Mouse (Mus musculus) G1E (cell line): ENCODE data around the gene Pcdh15.

Experiments
- CTCF ChIP-seq: IDR thresholded peaks from 2 replicates; pipeline ENCODE4 v1.5.1; 2012; ENCODE audit warnings: low read depth, low read length, inconsistent platforms, mixed read lengths
- GATA1 ChIP-seq: IDR thresholded peaks from 2 replicates; pipeline ENCODE4 v1.6.1; 2012; ENCODE audit warnings: borderline replicate concordance, low read length, inconsistent platforms, mixed read lengths
- GATA2 ChIP-seq: IDR thresholded peaks from 2 replicates; pipeline ENCODE4 v1.6.1; 2012; ENCODE audit warnings: low read depth, low read length, inconsistent platforms, borderline replicate concordance
- POLR2AphosphoS5 ChIP-seq: IDR thresholded peaks from 2 replicates; pipeline ENCODE4 v1.6.1; 2012; ENCODE audit warnings: low read depth, low read length, inconsistent platforms; ENCODE audit not compliant: insufficient replicate concordance
- TAL1 ChIP-seq: conservative IDR thresholded peaks from 2 replicates; pipeline ENCODE4 v1.6.1; 2012; ENCODE audit warnings: low read depth, low read length, inconsistent platforms, mixed read lengths

DNA sequence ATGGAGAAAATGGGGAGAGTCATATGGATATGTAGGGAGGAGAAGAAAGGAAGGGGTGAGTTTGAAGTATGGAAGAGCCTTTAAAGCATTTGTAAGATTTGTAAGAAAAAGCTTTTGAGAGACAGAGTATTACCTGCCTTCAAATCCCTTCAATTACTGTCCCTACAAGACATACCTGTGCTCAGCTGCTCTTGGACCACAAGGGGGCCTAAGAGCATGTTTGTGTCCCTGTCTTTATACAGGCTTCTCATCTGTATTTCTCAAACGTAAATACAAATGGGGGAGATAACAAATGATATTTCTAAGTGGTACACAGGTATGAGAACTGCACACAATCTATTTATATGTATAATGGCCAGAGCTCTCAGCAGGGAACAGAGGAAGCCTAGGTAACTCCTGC, 1118.1 kb downstream of the Pcdh15 start:
- TF ChIP-seq CTCF (no peak), GATA1 (no peak), TAL1 (no peak), GATA2 (no peak), POLR2AphosphoS5 (no peak)
